Mouse (Mus musculus) midbrain, embryonic 15.5 days (tissue): ENCODE results near the gene Hivep2. TPM values are rescaled to one million over a fixed set of nuclear protein-coding genes. Genes with fewer than 3 reads are reported as not detected.

Experiments used
- ATAC-seq: fragments of 200-750 bp; cut with Nextera tagmentation; replicated peaks from 2 replicates; pipeline ENCODE4 v1.8.0; 2017; ENCODE audit warnings: moderate TSS enrichment
- H3K27ac ChIP-seq: fragments of 300-500 bp; sonication (generic); 2 replicates; pipeline ENCODE4 v1.5.1; 2015; ENCODE audit warnings: mild to moderate bottlenecking, inconsistent platforms
- H3K27me3 ChIP-seq: fragments of 300-500 bp; sonication (generic); replicated peaks from 2 replicates; pipeline ENCODE4 v1.6.1; 2015; ENCODE audit warnings: inconsistent platforms
- H3K36me3 ChIP-seq: fragments of 300-500 bp; sonication (generic); replicated peaks from 2 replicates; pipeline ENCODE4 v1.6.1; 2015; ENCODE audit warnings: inconsistent platforms
- H3K4me1 ChIP-seq: fragments of 300-500 bp; sonication (generic); 2 replicates; pipeline ENCODE4 v1.6.1; 2015; ENCODE audit warnings: inconsistent platforms
- H3K4me2 ChIP-seq: fragments of 300-500 bp; sonication (generic); 2 replicates; pipeline ENCODE4 v1.6.1; 2015; ENCODE audit warnings: inconsistent platforms, mild to moderate bottlenecking, moderate library complexity
- H3K4me3 ChIP-seq: fragments of 300-500 bp; sonication (generic); 2 replicates; pipeline ENCODE4 v1.5.1; 2015; ENCODE audit warnings: mild to moderate bottlenecking, inconsistent platforms
- H3K9ac ChIP-seq: fragments of 300-500 bp; sonication (generic); 2 replicates; pipeline ENCODE4 v1.6.1; 2015; ENCODE audit warnings: mild to moderate bottlenecking, inconsistent platforms
- H3K9me3 ChIP-seq: fragments of 300-500 bp; sonication (generic); 2 replicates; pipeline ENCODE4 v1.6.1; 2016; ENCODE audit warnings: inconsistent platforms
- WGBS: fragments of 180-500 bp; shearing (Covaris S2); methylation state at CpG from one replicate; pipeline ENCODE4 v1.1.7; 2015; ENCODE audit warnings: mixed read lengths; 5-methylcytosine and 5-hydroxymethylcytosine counted together
- polyA plus RNA-seq: library from polyadenylated mRNA; unstranded; fragments of >200 nt; fragmentation: Nextera tagmentation; extraction: Ambion mirVana; gene quantifications from 2 replicates; pipeline ENCODE4 v1.2.1, GENCODE M21; 2015

Hivep2 gene
- polyA plus RNA-seq, 1 experiment from 2014 or later: 12.0 TPM

GRCm38 (mm10) chr10:14085241-14085659, 119.4 kb downstream of the Hivep2 start:
- Histone ChIP-seq H3K9me3 (no peaks in the 10 kb centered on the region), H3K36me3 (no peaks in the 10 kb centered on the region), H3K4me2 (no peak overlapping the region), H3K4me3 (no peak overlapping the region), H3K27me3 (no peaks in the 10 kb centered on the region), H3K27ac (no peak overlapping the region), H3K4me1 (no peaks in the 10 kb centered on the region), H3K9ac (no peak overlapping the region)
- ATAC-seq: no peak
- WGBS: 81% methylated on average over 12 of the region's 12 CpGs

DNA sequence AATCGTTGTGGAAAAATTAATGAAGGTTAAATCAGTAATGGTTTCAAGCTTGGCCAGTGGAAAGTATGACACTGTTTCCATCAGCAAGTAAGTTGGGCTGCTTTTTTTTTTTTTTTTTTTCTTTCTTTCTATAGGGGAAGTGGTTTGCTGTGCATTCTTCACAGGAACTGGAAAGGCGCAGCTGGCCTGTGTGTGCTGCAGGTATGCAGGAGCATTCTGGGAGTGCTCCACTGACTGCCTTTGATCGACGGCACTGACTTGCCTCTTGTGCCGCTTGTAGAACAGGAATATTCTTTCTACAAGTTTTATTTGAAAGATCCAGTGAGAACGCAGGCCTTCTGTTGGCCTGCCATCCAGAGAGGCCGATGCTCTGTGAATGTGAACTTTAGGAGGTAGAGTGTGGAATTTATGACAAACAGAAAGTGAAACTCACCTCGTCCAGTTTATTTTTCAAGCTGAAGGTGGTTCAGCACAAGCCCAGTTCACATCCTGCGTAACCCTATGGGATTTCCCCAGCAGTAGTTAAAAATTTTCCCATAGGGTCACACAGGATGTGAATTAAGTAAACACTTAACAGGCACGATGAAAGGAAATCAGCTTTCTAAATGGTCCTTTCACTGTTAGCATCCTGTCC, 120.1 kb downstream of the Hivep2 start:
- H3K9me3 ChIP-seq: no peaks in the 10 kb centered on the region
- no peaks in the 10 kb centered on the region for H3K36me3 ChIP-seq
- WGBS: 88% methylated on average over 10 of the region's 10 CpGs
- no peak overlapping the region for H3K4me3 ChIP-seq
- no peak overlapping the region for H3K9ac ChIP-seq
- ATAC-seq: no peak
- H3K27ac ChIP-seq: no peak overlapping the region
- H3K27me3 ChIP-seq: no peaks in the 10 kb centered on the region
- no peaks in the 10 kb centered on the region for H3K4me1 ChIP-seq
- no peak overlapping the region for H3K4me2 ChIP-seq

DNA sequence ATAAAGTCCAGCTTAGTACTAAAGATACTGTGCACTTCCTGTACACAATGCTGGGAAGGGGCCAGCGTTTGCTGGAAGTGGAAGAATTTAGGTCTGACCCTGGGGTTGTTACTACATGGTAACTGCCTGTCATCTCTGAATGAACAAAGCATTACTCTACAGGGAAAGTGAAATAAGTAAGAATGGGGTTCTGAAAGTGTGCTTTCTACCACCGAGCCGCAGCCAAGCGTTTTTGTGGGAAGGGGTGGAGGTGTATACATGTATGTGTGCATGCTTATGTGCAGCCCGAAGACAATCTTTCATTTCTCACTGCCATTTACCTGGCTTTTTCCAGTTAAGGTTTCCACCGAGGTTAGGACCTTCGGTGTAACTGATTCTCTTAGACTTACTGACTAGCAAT, 121.4 kb downstream of the Hivep2 start:
- H3K4me2 ChIP-seq: no peak overlapping the region
- no peak overlapping the region for H3K9ac ChIP-seq
- H3K36me3 ChIP-seq: no peaks in the 10 kb centered on the region
- H3K4me3 ChIP-seq: no peak overlapping the region
- ATAC-seq: no peak
- 84% methylated on average over 7 of the region's 7 CpGs for WGBS
- H3K4me1 ChIP-seq: no peaks in the 10 kb centered on the region
- no peaks in the 10 kb centered on the region for H3K27me3 ChIP-seq
- H3K27ac ChIP-seq: no peak overlapping the region
- H3K9me3 ChIP-seq: no peaks in the 10 kb centered on the region

DNA sequence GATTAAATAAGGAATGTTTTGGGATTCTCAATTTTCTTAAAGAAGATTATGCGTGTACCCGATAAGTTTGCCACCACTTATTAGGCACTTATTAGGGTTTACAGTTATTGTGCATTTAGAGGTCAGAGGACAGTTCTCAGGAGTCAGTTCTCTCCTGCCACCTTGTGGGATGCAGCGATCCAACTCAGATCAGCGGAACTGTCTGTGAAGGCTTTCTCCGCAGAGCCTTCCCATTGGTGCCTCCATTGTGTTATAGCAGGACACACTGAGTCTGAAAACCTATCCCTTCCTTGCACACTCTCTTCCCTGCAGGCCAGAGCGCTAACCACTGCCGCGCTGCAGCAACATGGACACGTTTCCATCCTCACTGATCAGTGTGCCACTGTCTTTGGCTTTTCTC, 123.6 kb downstream of the Hivep2 start:
- H3K27me3 ChIP-seq: no peaks in the 10 kb centered on the region
- no peak overlapping the region for H3K27ac ChIP-seq
- peak; percentile 55; the same call in 1 of the 2 replicates for ATAC-seq
- H3K36me3 ChIP-seq: no peaks in the 10 kb centered on the region
- whole genome bisulfite sequencing: 46% methylated on average over 9 of the region's 9 CpGs
- no peak overlapping the region for H3K9ac ChIP-seq
- H3K4me3 ChIP-seq: no peak overlapping the region
- H3K4me2 ChIP-seq: no peak overlapping the region
- no peaks in the 10 kb centered on the region for H3K9me3 ChIP-seq
- no peaks in the 10 kb centered on the region for H3K4me1 ChIP-seq

DNA sequence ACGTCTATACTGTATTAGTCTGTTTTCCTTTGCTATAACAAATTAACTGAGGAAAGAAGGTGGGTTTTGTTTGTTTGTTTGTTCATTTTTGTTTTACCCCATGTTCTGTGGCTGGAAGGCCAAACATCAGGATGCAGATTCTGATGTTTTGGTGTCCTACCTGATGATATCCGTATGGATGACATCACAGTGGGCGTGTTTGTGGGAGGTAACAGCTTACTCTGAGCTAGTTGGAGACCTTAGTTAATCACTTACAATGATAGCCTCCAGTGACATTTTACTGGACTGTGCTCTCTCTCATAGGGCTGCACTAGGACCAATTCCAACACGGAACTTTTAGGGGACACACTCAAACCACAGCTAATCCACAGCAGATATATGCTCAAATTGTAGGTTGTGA, 128.2 kb downstream of the Hivep2 start:
- no peaks in the 10 kb centered on the region for H3K9me3 ChIP-seq
- H3K4me3 ChIP-seq: no peak overlapping the region
- no peak for ATAC-seq
- no peak overlapping the region for H3K4me2 ChIP-seq
- WGBS: 91% methylated on average over 4 of the region's 4 CpGs
- no peak overlapping the region for H3K9ac ChIP-seq
- no peak overlapping the region for H3K27ac ChIP-seq
- H3K27me3 ChIP-seq: no peaks in the 10 kb centered on the region
- H3K36me3 ChIP-seq: no peaks in the 10 kb centered on the region
- no peaks in the 10 kb centered on the region for H3K4me1 ChIP-seq

DNA sequence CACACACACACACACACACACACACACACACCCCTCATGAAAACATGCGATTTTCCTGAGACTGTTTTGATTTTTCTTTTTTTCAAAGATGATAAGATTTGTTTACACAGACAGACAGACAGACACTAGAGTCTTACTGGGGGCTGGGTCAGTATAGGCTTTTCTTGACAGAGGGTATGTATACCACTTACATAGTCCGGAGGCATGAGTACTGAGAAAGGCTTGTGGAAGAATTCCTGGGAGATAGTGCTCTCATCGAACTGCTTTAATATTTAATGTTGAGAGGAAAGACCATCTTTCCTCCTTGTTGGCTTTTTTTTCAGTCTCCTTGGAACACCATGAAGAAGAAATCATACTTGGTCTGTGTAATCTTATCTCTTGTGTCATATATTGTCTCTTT, 130.2 kb downstream of the Hivep2 start:
- Histone ChIP-seq H3K36me3 (no peaks in the 10 kb centered on the region), H3K9me3 (no peaks in the 10 kb centered on the region), H3K27ac (no peak overlapping the region), H3K4me1 (no peaks in the 10 kb centered on the region), H3K4me3 (no peak overlapping the region), H3K9ac (no peak overlapping the region), H3K27me3 (no peaks in the 10 kb centered on the region), H3K4me2 (no peak overlapping the region)
- 81% methylated on average over 3 of the region's 3 CpGs for WGBS
- peak; percentile 58; the same call in 1 of the 2 replicates for ATAC-seq

DNA sequence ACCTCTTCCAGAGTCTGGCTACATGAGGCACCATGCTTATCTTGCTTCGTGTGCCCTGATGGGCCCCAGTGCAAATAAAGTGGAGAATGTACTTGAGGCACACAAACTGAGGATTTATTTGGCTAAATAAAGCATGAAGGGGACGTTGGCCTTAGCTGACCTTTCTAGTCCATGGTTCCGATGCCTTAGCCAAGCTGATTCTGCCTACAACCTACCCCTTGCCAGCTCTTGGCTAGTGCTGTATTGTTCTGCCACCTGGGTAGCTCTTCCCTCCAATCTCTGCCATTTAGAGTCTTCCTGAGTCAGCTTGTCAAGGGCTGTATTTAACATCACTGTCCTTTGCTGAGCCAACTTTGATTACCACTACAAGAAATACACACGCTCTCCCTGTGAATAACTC, 133.3 kb downstream of the Hivep2 start:
- no peak overlapping the region for H3K9ac ChIP-seq
- no peak overlapping the region for H3K27ac ChIP-seq
- no peak overlapping the region for H3K4me3 ChIP-seq
- no peaks in the 10 kb centered on the region for H3K4me1 ChIP-seq
- no peak for ATAC-seq
- 77% methylated on average over 4 of the region's 4 CpGs for WGBS
- H3K9me3 ChIP-seq: no peaks in the 10 kb centered on the region
- no peaks in the 10 kb centered on the region for H3K36me3 ChIP-seq
- H3K4me2 ChIP-seq: no peak overlapping the region
- H3K27me3 ChIP-seq: no peaks in the 10 kb centered on the region

DNA sequence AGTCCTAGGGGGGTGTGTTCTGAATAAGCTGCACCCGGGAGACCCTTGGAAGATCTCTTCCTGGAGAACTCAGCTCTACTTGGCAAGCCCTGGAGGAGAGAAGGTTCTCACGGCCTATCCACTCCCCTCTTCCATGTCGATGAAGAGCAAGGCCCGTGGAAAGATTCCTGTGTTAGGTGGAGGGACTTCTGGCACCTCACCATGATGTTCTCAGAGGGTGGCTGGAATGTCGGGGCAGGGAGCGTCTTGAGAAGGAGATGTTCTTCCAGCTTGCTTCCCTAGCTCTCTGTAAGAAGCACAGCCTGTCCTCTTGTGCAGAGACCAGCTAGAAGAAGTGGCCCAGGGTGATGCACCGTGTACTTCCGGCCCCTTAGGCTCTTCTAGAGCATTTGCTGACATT, 134.2 kb downstream of the Hivep2 start:
- 91% methylated on average over 8 of the region's 8 CpGs for WGBS
- Histone ChIP-seq H3K27me3 (no peaks in the 10 kb centered on the region), H3K27ac (no peak overlapping the region), H3K4me3 (no peak overlapping the region), H3K9me3 (no peaks in the 10 kb centered on the region), H3K36me3 (no peaks in the 10 kb centered on the region), H3K9ac (no peak overlapping the region), H3K4me1 (no peaks in the 10 kb centered on the region), H3K4me2 (no peak overlapping the region)
- no peak for ATAC-seq

GRCm38 (mm10) chr10:14100847-14101246, 135.0 kb downstream of the Hivep2 start:
- no peak overlapping the region for H3K27ac ChIP-seq
- no peaks in the 10 kb centered on the region for H3K27me3 ChIP-seq
- no peak overlapping the region for H3K4me3 ChIP-seq
- no peaks in the 10 kb centered on the region for H3K36me3 ChIP-seq
- no peaks in the 10 kb centered on the region for H3K4me1 ChIP-seq
- H3K9me3 ChIP-seq: no peaks in the 10 kb centered on the region
- 89% methylated on average over 3 of the region's 3 CpGs for WGBS
- no peak for ATAC-seq
- no peak overlapping the region for H3K4me2 ChIP-seq
- H3K9ac ChIP-seq: no peak overlapping the region

DNA sequence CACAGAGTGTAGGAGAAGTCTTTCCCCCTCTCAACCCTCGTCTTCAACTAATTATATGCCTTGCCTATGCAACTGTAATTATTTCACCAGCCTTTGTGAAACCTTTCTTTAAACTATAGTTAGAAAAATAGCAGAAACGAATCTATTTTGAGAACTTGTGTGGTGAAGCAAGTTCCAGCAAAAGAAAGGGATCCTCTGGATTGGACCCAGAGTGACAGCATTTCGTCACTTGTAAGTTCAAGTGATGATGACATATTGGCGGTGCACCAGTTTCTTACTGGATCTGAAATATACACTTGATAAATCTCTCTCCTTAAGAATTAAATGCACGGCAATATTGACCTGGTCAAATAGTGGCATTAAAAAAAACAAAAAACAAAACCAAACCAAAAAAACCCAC, 136.1 kb downstream of the Hivep2 start:
- H3K9ac ChIP-seq: no peak overlapping the region
- H3K4me3 ChIP-seq: no peak overlapping the region
- no peak for ATAC-seq
- no peaks in the 10 kb centered on the region for H3K36me3 ChIP-seq
- 91% methylated on average over 5 of the region's 5 CpGs for WGBS
- no peak overlapping the region for H3K4me2 ChIP-seq
- H3K4me1 ChIP-seq: no peaks in the 10 kb centered on the region
- H3K27ac ChIP-seq: no peak overlapping the region
- no peaks in the 10 kb centered on the region for H3K9me3 ChIP-seq
- H3K27me3 ChIP-seq: no peaks in the 10 kb centered on the region

- Histone ChIP-seq H3K9ac (no peak overlapping the region), H3K27me3 (no peaks in the 10 kb centered on the region), H3K27ac (no peak overlapping the region), H3K4me2 (no peak overlapping the region), H3K36me3 (no peaks in the 10 kb centered on the region), H3K9me3 (no peaks in the 10 kb centered on the region), H3K4me3 (no peak overlapping the region), H3K4me1 (no peaks in the 10 kb centered on the region)
- no peak for ATAC-seq
- 82% methylated on average over 7 of the region's 7 CpGs for WGBS
Measured at GRCm38 (mm10) chr10:14107980-14108671, 142.3 kb downstream of the Hivep2 start.

GRCm38 (mm10) chr10:14115846-14116245, 150.0 kb downstream of the Hivep2 start:
- Histone ChIP-seq H3K36me3 (no peaks in the 10 kb centered on the region), H3K9ac (no peak overlapping the region), H3K9me3 (no peaks in the 10 kb centered on the region), H3K27ac (no peak overlapping the region), H3K27me3 (no peaks in the 10 kb centered on the region), H3K4me2 (no peak overlapping the region), H3K4me1 (no peaks in the 10 kb centered on the region), H3K4me3 (no peak overlapping the region)
- ATAC-seq: no peak
- WGBS: 88% methylated on average over 4 of the region's 4 CpGs

GRCm38 (mm10) chr10:14116978-14117377, 151.1 kb downstream of the Hivep2 start:
- Histone ChIP-seq H3K4me1 (no peaks in the 10 kb centered on the region), H3K9me3 (no peaks in the 10 kb centered on the region), H3K4me2 (no peak overlapping the region), H3K36me3 (no peaks in the 10 kb centered on the region), H3K27ac (no peak overlapping the region), H3K4me3 (no peak overlapping the region), H3K27me3 (no peaks in the 10 kb centered on the region), H3K9ac (no peak overlapping the region)
- WGBS: 90% methylated on average over 5 of the region's 5 CpGs
- no peak for ATAC-seq
